ENCODE assay signal across 9 mouse cellular contexts in the genomic region with DNA sequence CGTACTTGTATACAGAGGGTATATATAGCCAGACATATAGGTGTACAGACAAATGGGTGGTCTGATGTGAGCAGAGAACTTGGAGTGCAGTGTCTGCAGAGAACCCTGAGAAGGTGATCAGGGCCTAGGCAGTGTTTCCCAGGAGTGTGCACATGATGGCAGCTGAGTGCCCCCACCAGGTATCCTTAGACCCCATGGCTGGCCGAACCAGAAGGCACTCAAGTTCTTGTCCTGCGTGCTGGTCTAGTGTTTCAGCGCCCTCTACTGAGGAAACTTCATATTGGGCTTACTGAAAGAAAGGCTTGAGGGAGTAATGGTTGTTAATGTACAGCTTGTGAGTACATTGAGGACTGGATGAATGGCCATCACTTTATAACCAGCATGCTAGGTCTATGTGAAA. TPM values are rescaled to one million over a fixed set of nuclear protein-coding genes. Genes with fewer than 3 reads are reported as not detected.
A peak's percentile ranks its signal among the peaks of the same experiment; 100 is the strongest.
DNase-seq lines count a peak whose midpoint lies in the region; ATAC-seq lines count a peak whose summit lies in the region.
"Had no signal": no experiment of that assay in that cellular context is flagged by ENCODE, and none has a peak within 500 bp of the region (broad histone marks: within the 10 kb centered on the region; RNA-seq: fewer than 3 reads in every experiment).

No protein-coding gene starts in this region.

- peaks cover 34% of the 10 kb centered on the region for H3K36me3 ChIP-seq in limb, embryonic 12.5 days

- WGBS in limb, embryonic 12.5 days, result 30% methylated on average over 4 of the region's 4 CpGs

- H3K27me3 ChIP-seq in limb, embryonic 12.5 days, result no peaks in the 10 kb centered on the region

- no peak overlapping the region for H3K4me2 ChIP-seq in limb, embryonic 12.5 days

- H3K9ac ChIP-seq in limb, embryonic 12.5 days (replicated peaks), result no peak overlapping the region

- ATAC-seq in erythroblast, adult 5-6 weeks (replicated peaks; ENCODE audit: low FRiP score, poor library complexity, severe bottlenecking), result peak; percentile 71
- peak; percentile 47; the same call in 1 of the 2 replicates for ATAC-seq in limb, embryonic 12.5 days (ENCODE audit: insufficient number of reproducible peaks, insufficient read depth, low FRiP score, low TSS enrichment, low read depth)

- H3K27ac ChIP-seq in limb, embryonic 12.5 days, result no peak overlapping the region

- no peaks in the 10 kb centered on the region for H3K4me1 ChIP-seq in limb, embryonic 12.5 days (replicated peaks)

- H3K9me3 ChIP-seq in limb, embryonic 12.5 days, result no peaks in the 10 kb centered on the region

- H3K4me3 ChIP-seq in limb, embryonic 12.5 days (replicated peaks), result no peak overlapping the region

- DNase-seq in gastrocnemius, adult 18-20 months (ENCODE audit: low spot score), result peak; percentile 48
- DNase-seq in gastrocnemius, postnatal 4 days (ENCODE audit: low spot score in 2 of 2), result no peak
- peak; percentile 46 for DNase-seq in urinary bladder, postnatal 14 days (ENCODE audit: low spot score)
- no peak for DNase-seq in urinary bladder, postnatal 25 days (ENCODE audit: low spot score)
- peak; percentile 42 to 51 for DNase-seq in natural killer cell, adult 2 months (ENCODE audit: low spot score in 2 of 2)
- no peak for DNase-seq in adrenal gland, adult 18-20 months (ENCODE audit: low spot score in 2 of 2)

RNA-seq across cellular contexts. Expression of a gene that starts 8.7 kb away (rescaled TPM):
- 1 to 10 TPM; 4.2 to 4.8 TPM for total RNA-seq in gastrocnemius, adult 18-20 months (2021)
- 10 to 100 TPM; 10.6 to 11.6 TPM for total RNA-seq in gastrocnemius, postnatal 4 days (2021)
- total RNA-seq in erythroblast, adult 5-6 weeks (2015; ENCODE audit: low replicate concordance), result 2.1 and 6.0 TPM in 2 replicates
- 1.7 and 2.8 TPM in 2 replicates for total RNA-seq in erythroblast, adult 5-6 weeks (2017; ENCODE audit: low replicate concordance)
- polyA plus RNA-seq in limb, embryonic 12.5 days (2016; fragmentation: Nextera tagmentation; extraction: Ambion mirVana), result 13.4 and 14.6 TPM in 2 replicates
- total RNA-seq in adrenal gland, adult 18-20 months (2021), result 10 to 100 TPM; 14.8 to 18.7 TPM

RNA-seq across cellular contexts. Expression of a gene that starts 9.0 kb away (rescaled TPM):
- 10 to 100 TPM; 17.6 to 19.2 TPM for total RNA-seq in gastrocnemius, adult 18-20 months (2021)
- 10 to 100 TPM; 37.3 to 44.6 TPM for total RNA-seq in gastrocnemius, postnatal 4 days (2021)
- total RNA-seq in erythroblast, adult 5-6 weeks (2015; ENCODE audit: low replicate concordance), result 35.1 and 78.4 TPM in 2 replicates
- total RNA-seq in erythroblast, adult 5-6 weeks (2017; ENCODE audit: low replicate concordance), result 37.1 and 47.7 TPM in 2 replicates
- polyA plus RNA-seq in limb, embryonic 12.5 days (2016; fragmentation: Nextera tagmentation; extraction: Ambion mirVana), result 121 and 133 TPM in 2 replicates
- total RNA-seq in adrenal gland, adult 18-20 months (2021), result 10 to 100 TPM; 47.9 to 71.8 TPM

RNA-seq across cellular contexts. Expression of a gene that starts 16.9 kb away (rescaled TPM):
- total RNA-seq in gastrocnemius, adult 18-20 months (2021), result 10 to 100 TPM; 14.8 to 18.9 TPM
- 10 to 100 TPM; 73.2 to 74.7 TPM for total RNA-seq in gastrocnemius, postnatal 4 days (2021)
- total RNA-seq in erythroblast, adult 5-6 weeks (2015; ENCODE audit: low replicate concordance), result 29.9 and 39.8 TPM in 2 replicates
- total RNA-seq in erythroblast, adult 5-6 weeks (2017; ENCODE audit: low replicate concordance), result 42.1 and 53.9 TPM in 2 replicates
- 108 and 115 TPM in 2 replicates for polyA plus RNA-seq in limb, embryonic 12.5 days (2016; fragmentation: Nextera tagmentation; extraction: Ambion mirVana)
- 100 to 1,000 TPM; 105 to 131 TPM for total RNA-seq in adrenal gland, adult 18-20 months (2021)

RNA-seq across cellular contexts. Expression of a gene that starts 26.9 kb away (rescaled TPM):
- not detected for total RNA-seq in gastrocnemius, adult 18-20 months (2021)
- not detected for total RNA-seq in gastrocnemius, postnatal 4 days (2021)
- total RNA-seq in erythroblast, adult 5-6 weeks (2015; ENCODE audit: low replicate concordance), result not detected in 2 replicates
- total RNA-seq in erythroblast, adult 5-6 weeks (2017; ENCODE audit: low replicate concordance), result not detected in 2 replicates
- not detected in 2 replicates for polyA plus RNA-seq in limb, embryonic 12.5 days (2016; fragmentation: Nextera tagmentation; extraction: Ambion mirVana)
- total RNA-seq in adrenal gland, adult 18-20 months (2021), result not detected
- total RNA-seq: layer of hippocampus, adult 18-20 months had no signal

RNA-seq across cellular contexts. Expression of a gene that starts 28.1 kb away (rescaled TPM):
- not detected for total RNA-seq in gastrocnemius, adult 18-20 months (2021)
- not detected for total RNA-seq in gastrocnemius, postnatal 4 days (2021)
- total RNA-seq in erythroblast, adult 5-6 weeks (2015; ENCODE audit: low replicate concordance), result not detected in 2 replicates
- not detected in 2 replicates for total RNA-seq in erythroblast, adult 5-6 weeks (2017; ENCODE audit: low replicate concordance)
- polyA plus RNA-seq in limb, embryonic 12.5 days (2016; fragmentation: Nextera tagmentation; extraction: Ambion mirVana), result not detected in 2 replicates
- not detected for total RNA-seq in adrenal gland, adult 18-20 months (2021)
- total RNA-seq: layer of hippocampus, adult 18-20 months had no signal

Comparison
In these comparisons a context has a peak if more than half of its experiments do, and no peak if none do; other contexts are left out.
1. DNase-seq: peak in gastrocnemius, adult 18-20 months (single experiment), urinary bladder, postnatal 14 days (single experiment) and natural killer cell, adult 2 months (2 of 2); none in gastrocnemius, postnatal 4 days (0 of 2), urinary bladder, postnatal 25 days (single experiment) and adrenal gland, adult 18-20 months (0 of 2).